Mouse (Mus musculus) forebrain, embryonic 15.5 days (tissue): ENCODE results near the gene Klhl32. TPM values are rescaled to one million over a fixed set of nuclear protein-coding genes. Genes with fewer than 3 reads are reported as not detected.
A peak's percentile ranks its signal among the peaks of the same experiment; 100 is the strongest.

Experiments
- ATAC-seq: fragments of 200-750 bp; cut with Nextera tagmentation; replicated peaks from 2 replicates; pipeline ENCODE4 v1.8.0; 2017; ENCODE audit warnings: mild to moderate bottlenecking, moderate TSS enrichment, moderate library complexity
- H3K27ac ChIP-seq: fragments of 300-500 bp; sonication (generic); replicated peaks from 2 replicates; pipeline ENCODE4 v1.5.1; 2015; ENCODE audit warnings: mild to moderate bottlenecking, inconsistent platforms
- H3K27me3 ChIP-seq: fragments of 300-500 bp; sonication (generic); 2 replicates; pipeline ENCODE4 v1.6.1; 2015; ENCODE audit warnings: inconsistent platforms
- H3K36me3 ChIP-seq: fragments of 300-500 bp; sonication (generic); 2 replicates; pipeline ENCODE4 v1.6.1; 2015; ENCODE audit warnings: mild to moderate bottlenecking, inconsistent platforms
- H3K4me1 ChIP-seq: fragments of 300-500 bp; sonication (generic); 2 replicates; pipeline ENCODE4 v1.6.1; 2015; ENCODE audit warnings: inconsistent platforms
- H3K4me2 ChIP-seq: fragments of 300-500 bp; sonication (generic); replicated peaks from 2 replicates; pipeline ENCODE4 v1.6.1; 2015; ENCODE audit warnings: mild to moderate bottlenecking, inconsistent platforms
- H3K4me3 ChIP-seq: fragments of 300-500 bp; sonication (generic); 2 replicates; pipeline ENCODE4 v1.5.1; 2015; ENCODE audit warnings: mild to moderate bottlenecking, inconsistent platforms
- H3K9ac ChIP-seq: fragments of 300-500 bp; sonication (generic); replicated peaks from 2 replicates; pipeline ENCODE4 v1.6.1; 2015; ENCODE audit warnings: mild to moderate bottlenecking, inconsistent platforms
- H3K9me3 ChIP-seq: fragments of 300-500 bp; sonication (generic); 2 replicates; pipeline ENCODE4 v1.6.1; 2016; ENCODE audit warnings: inconsistent platforms
- WGBS: fragments of 180-500 bp; shearing (Covaris S2); methylation state at CpG from one replicate; pipeline ENCODE4 v1.1.7; 2015; ENCODE audit warnings: mixed read lengths; 5-methylcytosine and 5-hydroxymethylcytosine counted together
- polyA plus RNA-seq: library from polyadenylated mRNA; unstranded; fragments of >200 nt; fragmentation: Nextera tagmentation; extraction: Ambion mirVana; gene quantifications from 2 replicates; pipeline ENCODE4 v1.2.1, GENCODE M21; 2015

Klhl32 gene
- polyA plus RNA-seq, 1 experiment from 2014 or later, result 23.0 TPM

DNA sequence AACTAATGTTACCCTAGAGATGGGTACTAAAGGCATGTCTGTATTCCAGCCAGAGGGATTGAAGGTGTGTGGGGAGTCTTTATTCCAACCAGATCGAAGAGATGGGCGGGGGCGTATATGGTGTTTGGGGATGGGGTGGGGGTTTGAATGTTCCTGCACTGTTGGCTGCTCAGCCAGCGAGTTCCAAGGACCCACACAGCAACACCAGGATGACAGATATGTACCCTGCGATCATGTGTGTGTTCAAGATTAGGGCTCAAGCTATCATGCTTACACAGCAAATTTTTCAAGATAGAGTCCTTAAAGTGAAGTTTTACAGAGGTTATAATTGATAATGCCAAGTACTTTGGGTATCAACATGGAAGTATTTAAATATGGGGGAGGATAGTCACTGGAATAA, 273.3 kb downstream of the Klhl32 start:
- ATAC-seq, result no peak
- no peaks in the 10 kb centered on the region for H3K9me3 ChIP-seq
- no peak overlapping the region for H3K9ac ChIP-seq
- 95% methylated on average over 5 of the region's 5 CpGs for WGBS
- no peak overlapping the region for H3K4me2 ChIP-seq
- H3K4me3 ChIP-seq, result no peak overlapping the region
- H3K27ac ChIP-seq, result no peak overlapping the region
- no peaks in the 10 kb centered on the region for H3K36me3 ChIP-seq
- H3K27me3 ChIP-seq, result no peaks in the 10 kb centered on the region
- no peaks in the 10 kb centered on the region for H3K4me1 ChIP-seq

DNA sequence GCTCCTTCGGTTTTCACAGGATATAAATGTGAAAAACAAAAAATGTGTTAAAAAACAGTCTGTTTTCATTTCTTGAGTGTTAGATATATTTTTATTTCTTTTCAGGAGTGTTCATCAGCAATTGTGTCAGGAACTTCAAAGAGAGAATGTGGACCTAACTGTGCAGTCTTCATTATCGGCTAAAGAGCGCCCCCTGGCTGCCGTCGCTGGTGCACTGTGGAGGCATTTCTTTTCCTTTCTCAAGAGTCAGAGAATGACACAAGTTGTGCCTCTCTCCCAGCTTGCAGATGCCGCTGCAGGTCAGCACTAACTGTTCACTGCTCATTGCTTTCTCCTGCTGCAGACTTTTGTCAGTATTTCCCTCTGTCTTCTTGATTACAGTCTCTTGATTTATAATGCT, 276.6 kb downstream of the Klhl32 start:
- H3K9me3 ChIP-seq, result no peaks in the 10 kb centered on the region
- no peaks in the 10 kb centered on the region for H3K27me3 ChIP-seq
- no peaks in the 10 kb centered on the region for H3K36me3 ChIP-seq
- no peak overlapping the region for H3K27ac ChIP-seq
- no peak overlapping the region for H3K9ac ChIP-seq
- no peak overlapping the region for H3K4me3 ChIP-seq
- ATAC-seq, result peak; percentile 86
- 14% methylated on average over 6 of the region's 6 CpGs for WGBS
- no peaks in the 10 kb centered on the region for H3K4me1 ChIP-seq
- no peak overlapping the region for H3K4me2 ChIP-seq

GRCm38 (mm10) chr4:24568989-24569556, 281.9 kb downstream of the Klhl32 start:
- 79% methylated on average over 7 of the region's 7 CpGs for WGBS
- Histone ChIP-seq H3K36me3 (no peaks in the 10 kb centered on the region), H3K4me3 (no peak overlapping the region), H3K27me3 (no peaks in the 10 kb centered on the region), H3K9ac (no peak overlapping the region), H3K4me1 (no peaks in the 10 kb centered on the region), H3K9me3 (no peaks in the 10 kb centered on the region), H3K4me2 (no peak overlapping the region), H3K27ac (no peak overlapping the region)
- no peak for ATAC-seq

GRCm38 (mm10) chr4:24568026-24568425, 282.9 kb downstream of the Klhl32 start:
- no peak overlapping the region for H3K9ac ChIP-seq
- no peak overlapping the region for H3K27ac ChIP-seq
- no peak overlapping the region for H3K4me3 ChIP-seq
- H3K4me1 ChIP-seq, result no peaks in the 10 kb centered on the region
- ATAC-seq, result no peak
- no peaks in the 10 kb centered on the region for H3K9me3 ChIP-seq
- 31% methylated on average over 6 of the region's 6 CpGs for WGBS
- H3K27me3 ChIP-seq, result no peaks in the 10 kb centered on the region
- no peaks in the 10 kb centered on the region for H3K36me3 ChIP-seq
- H3K4me2 ChIP-seq, result no peak overlapping the region

Other genes with a start within 250 kb of the Klhl32 start
- 52.8 and 55.3 TPM in 2 replicates for gene Ndufaf4, start 47.0 kb upstream of the Klhl32 start, polyA plus RNA-seq
- gene Gpr63, start 115.3 kb upstream of the Klhl32 start, polyA plus RNA-seq, result 2.2 and 3.6 TPM in 2 replicates